Mouse (Mus musculus): ENCODE data around the gene Slc3a2.
A peak's percentile ranks its signal among the peaks of the same experiment; 100 is the strongest.

DNA sequence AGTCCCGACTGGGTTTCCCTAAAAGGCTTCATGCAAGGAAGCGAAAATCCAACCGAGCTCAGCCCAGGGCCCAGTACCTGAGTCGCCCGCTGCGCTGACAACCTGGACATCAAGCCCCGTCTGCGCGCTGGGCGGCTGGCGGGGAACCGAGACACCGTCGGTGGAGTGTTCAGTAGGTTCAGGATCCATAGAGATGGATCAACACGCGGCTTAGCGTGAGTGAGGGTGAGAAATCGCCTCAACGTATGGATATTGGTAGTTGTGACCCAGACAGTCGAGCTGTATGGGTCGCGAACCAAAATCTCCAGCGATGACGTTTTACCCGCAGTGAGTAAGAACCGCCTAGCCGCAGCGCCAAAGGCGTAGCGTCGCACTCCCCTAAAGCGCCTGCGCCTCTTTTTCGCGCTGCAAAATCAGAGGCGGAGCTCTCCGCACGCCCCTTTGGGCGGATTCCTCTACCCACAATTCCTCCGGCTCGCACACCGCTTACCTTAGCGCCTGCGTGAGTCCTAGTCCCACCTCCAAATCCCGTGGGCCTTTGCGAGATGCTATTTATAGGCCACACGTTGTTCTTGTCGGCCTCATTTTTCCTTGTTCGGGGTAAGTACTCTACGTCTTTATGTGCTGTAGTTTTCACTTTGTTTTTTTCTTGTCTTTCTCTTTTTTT lies at the start of gene Slc3a2:
- TF ChIP-seq CTCF (IDR thresholded peaks at IDR 0.05; ENCODE audit: insufficient read depth, low read depth, low read length) (no peak), POLR2A (IDR thresholded peaks at IDR 0.05; ENCODE audit: insufficient read depth, low read depth, low read length) (peak; percentile 57; the same call in 1 of the 2 replicates)

All from olfactory bulb, adult 2 months (tissue).